Mouse (Mus musculus) lung, postnatal 0 days (tissue): Measurements from ENCODE around the gene Boc.

Experiments used
- CTCF ChIP-seq: IDR thresholded peaks from 2 replicates; pipeline ENCODE4 v1.5.1; 2016; ENCODE audit warnings: antibody characterized with exemption, mild to moderate bottlenecking
- EP300 ChIP-seq: IDR thresholded peaks from 2 replicates; pipeline ENCODE4 v1.6.1; 2016; ENCODE audit warnings: antibody characterized with exemption, mild to moderate bottlenecking, control low read depth

- TF ChIP-seq CTCF (no peak), EP300 (no peak)
Measured at GRCm38 (mm10) chr16:44545939-44546338, 12.8 kb downstream of the Boc start.
